Mouse (Mus musculus) small intestine, adult 2 months (tissue): ENCODE results near the gene Wdfy4. TPM values are rescaled to one million over a fixed set of nuclear protein-coding genes. Genes with fewer than 3 reads are reported as not detected.

Experiments
- H3K27ac ChIP-seq: fragments of 200-500 bp; 2 replicates; pipeline ENCODE4 v1.5.1; 2012; ENCODE audit warnings: low read depth, low read length, control low read depth, inconsistent platforms; ENCODE audit not compliant: insufficient read depth
- H3K27me3 ChIP-seq: fragments of 200-500 bp; 2 replicates; pipeline ENCODE4 v1.6.1; 2012; ENCODE audit warnings: mild to moderate bottlenecking, moderate library complexity, low read length, inconsistent platforms; ENCODE audit not compliant: control insufficient read depth, insufficient read depth
- H3K36me3 ChIP-seq: fragments of 200-500 bp; 2 replicates; pipeline ENCODE4 v1.6.1; 2012; ENCODE audit warnings: mild to moderate bottlenecking, low read length, control low read depth, inconsistent platforms; ENCODE audit not compliant: control insufficient read depth, insufficient read depth
- H3K4me1 ChIP-seq: fragments of 200-500 bp; 2 replicates; pipeline ENCODE4 v1.6.1; 2012; ENCODE audit warnings: low read length, inconsistent platforms, mixed read lengths; ENCODE audit not compliant: control insufficient read depth, insufficient read depth, insufficient read length
- H3K4me3 ChIP-seq: fragments of 200-500 bp; 2 replicates; pipeline ENCODE4 v1.5.1; 2012; ENCODE audit warnings: low read depth, mild to moderate bottlenecking, control low read depth, inconsistent platforms, low read length, moderate library complexity
- CTCF ChIP-seq: fragments of 200-500 bp; IDR thresholded peaks from 2 replicates; pipeline ENCODE4 v1.5.1; 2012; ENCODE audit warnings: low read depth, mild to moderate bottlenecking, control low read depth, inconsistent platforms, low read length, moderate library complexity, mixed read lengths; ENCODE audit not compliant: insufficient replicate concordance, insufficient read length; ENCODE audit errors: extremely low read depth
- POLR2A ChIP-seq: fragments of 200-500 bp; IDR thresholded peaks from 2 replicates; pipeline ENCODE4 v1.6.1; 2012; ENCODE audit warnings: low read depth, mild to moderate bottlenecking, control low read depth, inconsistent platforms, low read length, moderate library complexity
- WGBS: fragments of 180-500 bp; shearing (Covaris S2); methylation state at CpG from one replicate; pipeline ENCODE4 v1.1.7; 2018; 5-methylcytosine and 5-hydroxymethylcytosine counted together
- polyA plus RNA-seq: library from polyadenylated mRNA; depleted of rRNA; stranded (reverse); fragments of >200 nt; gene quantifications from 2 replicates; pipeline ENCODE4 v1.2.3, GENCODE M21; 2012

The Wdfy4 gene
- polyA plus RNA-seq, 1 experiment = 4.8 TPM

- Histone ChIP-seq H3K27ac (no peak overlapping the region), H3K27me3 (no peaks in the 10 kb centered on the region), H3K36me3 (no peaks in the 10 kb centered on the region), H3K4me1 (no peaks in the 10 kb centered on the region), H3K4me3 (no peak overlapping the region)
- TF ChIP-seq CTCF (no peak), POLR2A (no peak)
- WGBS = 42% methylated on average over 21 of the region's 24 CpGs
Observed at GRCm38 (mm10) chr14:33205280-33205965, 20.1 kb upstream of the Wdfy4 start.

GRCm38 (mm10) chr14:33203777-33204176 is 18.5 kb upstream of the Wdfy4 start:
- 80% methylated on average over 14 of the region's 14 CpGs for WGBS
- TF ChIP-seq POLR2A = no peak
- no peak for TF ChIP-seq CTCF
- no peaks in the 10 kb centered on the region for H3K27me3 ChIP-seq
- no peaks in the 10 kb centered on the region for H3K4me1 ChIP-seq
- H3K36me3 ChIP-seq = no peaks in the 10 kb centered on the region
- no peak overlapping the region for H3K4me3 ChIP-seq
- no peak overlapping the region for H3K27ac ChIP-seq

GRCm38 (mm10) chr14:33202885-33203284 is 17.6 kb upstream of the Wdfy4 start:
- 72% methylated on average over 6 of the region's 6 CpGs for WGBS
- Histone ChIP-seq H3K27me3 (no peaks in the 10 kb centered on the region), H3K27ac (no peak overlapping the region), H3K36me3 (no peaks in the 10 kb centered on the region), H3K4me3 (no peak overlapping the region), H3K4me1 (no peaks in the 10 kb centered on the region)
- TF ChIP-seq CTCF (no peak), POLR2A (no peak)

GRCm38 (mm10) chr14:33202161-33202560 is 16.9 kb upstream of the Wdfy4 start:
- H3K27ac ChIP-seq = no peak overlapping the region
- WGBS = 67% methylated on average over 4 of the region's 4 CpGs
- no peak overlapping the region for H3K4me3 ChIP-seq
- H3K27me3 ChIP-seq = no peaks in the 10 kb centered on the region
- no peaks in the 10 kb centered on the region for H3K36me3 ChIP-seq
- no peaks in the 10 kb centered on the region for H3K4me1 ChIP-seq
- TF ChIP-seq POLR2A = no peak
- TF ChIP-seq CTCF = no peak

- 71% methylated on average over 3 of the region's 3 CpGs for WGBS
- H3K27ac ChIP-seq = peak overlapping the region; percentile 75
- TF ChIP-seq POLR2A (no peak), CTCF (no peak)
- H3K4me3 ChIP-seq = no peak overlapping the region
- no peaks in the 10 kb centered on the region for H3K4me1 ChIP-seq
- H3K36me3 ChIP-seq = no peaks in the 10 kb centered on the region
- no peaks in the 10 kb centered on the region for H3K27me3 ChIP-seq
Observed at GRCm38 (mm10) chr14:33194241-33194640, 8.9 kb upstream of the Wdfy4 start.

- Histone ChIP-seq H3K27ac (peak overlapping the region; percentile 75), H3K27me3 (no peaks in the 10 kb centered on the region), H3K4me1 (no peaks in the 10 kb centered on the region), H3K4me3 (no peak overlapping the region), H3K36me3 (no peaks in the 10 kb centered on the region)
- TF ChIP-seq CTCF (no peak), POLR2A (no peak)
Observed at GRCm38 (mm10) chr14:33193762-33194161, 8.5 kb upstream of the Wdfy4 start.

GRCm38 (mm10) chr14:33190646-33191045 is 5.3 kb upstream of the Wdfy4 start:
- Histone ChIP-seq H3K4me3 (no peak overlapping the region), H3K4me1 (no peaks in the 10 kb centered on the region), H3K27ac (no peak overlapping the region), H3K36me3 (no peaks in the 10 kb centered on the region), H3K27me3 (no peaks in the 10 kb centered on the region)
- WGBS = 56% methylated on average over 1 of the region's 1 CpGs
- TF ChIP-seq CTCF = no peak
